Mouse (Mus musculus): Measurements from ENCODE around the gene Cactin. TPM values are rescaled to one million over a fixed set of nuclear protein-coding genes. Genes with fewer than 3 reads are reported as not detected.
A peak's percentile ranks its signal among the peaks of the same experiment; 100 is the strongest.

Gene Cactin
- polyA plus RNA-seq, 1 experiment from 2014 or later: 51.2 TPM

- Histone ChIP-seq H3K9ac (ENCODE audit: low read length) (no peak overlapping the region), H3K27me3 (ENCODE audit: control insufficient read depth, insufficient read depth, low read length) (no peaks in the 10 kb centered on the region), H3K9me3 (ENCODE audit: control insufficient read depth, low read length) (no peaks in the 10 kb centered on the region), H3K4me2 (ENCODE audit: low read depth, low read length, severe bottlenecking) (no peak overlapping the region), H3K4me1 (replicated peaks; ENCODE audit: control insufficient read depth, insufficient read depth, low read length) (peaks cover 2% of the 10 kb centered on the region; the same call in 1 of the 2 replicates), H3K36me3 (ENCODE audit: control insufficient read depth, insufficient read depth, low read length) (no peaks in the 10 kb centered on the region), H3K4me3 (ENCODE audit: low read depth, low read length) (no peak overlapping the region), H3K27ac (ENCODE audit: low read depth, low read length) (no peak overlapping the region)
- ATAC-seq (replicated peaks; ENCODE audit: low FRiP score) (no peak), DNase-seq (ENCODE audit: low spot score) (no peak)
- WGBS: 85% methylated on average over 9 of the region's 9 CpGs
These were observed 19.6 kb upstream of the Cactin start for GRCm38 (mm10) chr10:81301321-81301720.

- ATAC-seq (replicated peaks; ENCODE audit: low FRiP score): no peak
- Histone ChIP-seq H3K27me3 (ENCODE audit: control insufficient read depth, insufficient read depth, low read length) (no peaks in the 10 kb centered on the region), H3K4me3 (ENCODE audit: low read depth, low read length) (no peak overlapping the region), H3K9me3 (ENCODE audit: control insufficient read depth, low read length) (no peaks in the 10 kb centered on the region), H3K9ac (ENCODE audit: low read length) (0 out of 2 replicates have a peak overlapping the region, but pooled peaks have one; percentile 6), H3K27ac (ENCODE audit: low read depth, low read length) (no peak overlapping the region), H3K4me1 (replicated peaks; ENCODE audit: control insufficient read depth, insufficient read depth, low read length) (peaks cover under 1% of the 10 kb centered on the region; the same call in 1 of the 2 replicates), H3K4me2 (ENCODE audit: low read depth, low read length, severe bottlenecking) (no peak overlapping the region), H3K36me3 (ENCODE audit: control insufficient read depth, insufficient read depth, low read length) (peaks cover 5% of the 10 kb centered on the region; the same call in 1 of the 2 replicates)
- 76% methylated on average over 4 of the region's 4 CpGs for WGBS
- no peak for DNase-seq (ENCODE audit: low spot score)
These were observed 18.6 kb upstream of the Cactin start for GRCm38 (mm10) chr10:81302288-81302687.

- no peak overlapping the region for H3K4me3 ChIP-seq (ENCODE audit: low read depth, low read length)
- no peaks in the 10 kb centered on the region for H3K9me3 ChIP-seq (ENCODE audit: control insufficient read depth, low read length)
- H3K36me3 ChIP-seq (ENCODE audit: control insufficient read depth, insufficient read depth, low read length): peaks cover 8% of the 10 kb centered on the region; the same call in 1 of the 2 replicates
- no peaks in the 10 kb centered on the region for H3K27me3 ChIP-seq (ENCODE audit: control insufficient read depth, insufficient read depth, low read length)
- no peak overlapping the region for H3K27ac ChIP-seq (ENCODE audit: low read depth, low read length)
- ATAC-seq (replicated peaks; ENCODE audit: low FRiP score) (no peak), DNase-seq (ENCODE audit: low spot score) (no peak)
- no peak overlapping the region for H3K9ac ChIP-seq (ENCODE audit: low read length)
- no peaks in the 10 kb centered on the region; the same call in 1 of the 2 replicates for H3K4me1 ChIP-seq (replicated peaks; ENCODE audit: control insufficient read depth, insufficient read depth, low read length)
- no peak overlapping the region for H3K4me2 ChIP-seq (ENCODE audit: low read depth, low read length, severe bottlenecking)
- 82% methylated on average over 14 of the region's 14 CpGs for WGBS
These were observed 18.1 kb upstream of the Cactin start for GRCm38 (mm10) chr10:81302781-81303218.

GRCm38 (mm10) chr10:81303258-81303657, 17.6 kb upstream of the Cactin start:
- no peak overlapping the region for H3K27ac ChIP-seq (ENCODE audit: low read depth, low read length)
- 78% methylated on average over 10 of the region's 10 CpGs for WGBS

GRCm38 (mm10) chr10:81303761-81304160, 17.1 kb upstream of the Cactin start:
- DNase-seq (ENCODE audit: low spot score): no peak
- Histone ChIP-seq H3K36me3 (ENCODE audit: control insufficient read depth, insufficient read depth, low read length) (peaks cover 13% of the 10 kb centered on the region), H3K4me1 (replicated peaks; ENCODE audit: control insufficient read depth, insufficient read depth, low read length) (no peaks in the 10 kb centered on the region; the same call in 1 of the 2 replicates), H3K9ac (ENCODE audit: low read length) (no peak overlapping the region), H3K9me3 (ENCODE audit: control insufficient read depth, low read length) (no peaks in the 10 kb centered on the region), H3K27ac (ENCODE audit: low read depth, low read length) (no peak overlapping the region), H3K4me3 (ENCODE audit: low read depth, low read length) (no peak overlapping the region), H3K27me3 (ENCODE audit: control insufficient read depth, insufficient read depth, low read length) (no peaks in the 10 kb centered on the region), H3K4me2 (ENCODE audit: low read depth, low read length, severe bottlenecking) (no peak overlapping the region)
- 83% methylated on average over 7 of the region's 7 CpGs for WGBS
- no peak for ATAC-seq (replicated peaks; ENCODE audit: low FRiP score)

More at GRCm38 (mm10) chr10:81303258-81303657, 17.6 kb upstream of the Cactin start:
- Histone ChIP-seq H3K27me3 (ENCODE audit: control insufficient read depth, insufficient read depth, low read length) (no peaks in the 10 kb centered on the region), H3K9me3 (ENCODE audit: control insufficient read depth, low read length) (no peaks in the 10 kb centered on the region), H3K4me3 (ENCODE audit: low read depth, low read length) (no peak overlapping the region), H3K4me1 (replicated peaks; ENCODE audit: control insufficient read depth, insufficient read depth, low read length) (no peaks in the 10 kb centered on the region; the same call in 1 of the 2 replicates), H3K36me3 (ENCODE audit: control insufficient read depth, insufficient read depth, low read length) (peaks cover 13% of the 10 kb centered on the region), H3K9ac (ENCODE audit: low read length) (no peak overlapping the region), H3K4me2 (ENCODE audit: low read depth, low read length, severe bottlenecking) (no peak overlapping the region)
- DNase-seq (ENCODE audit: low spot score): no peak
- ATAC-seq (replicated peaks; ENCODE audit: low FRiP score): no peak

GRCm38 (mm10) chr10:81304597-81305238, 16.2 kb upstream of the Cactin start:
- 31% methylated on average over 6 of the region's 9 CpGs for whole genome bisulfite sequencing
- DNase-seq (ENCODE audit: low spot score) (peak; percentile 77), ATAC-seq (replicated peaks; ENCODE audit: low FRiP score) (peak; percentile 61; the same call in 1 of the 2 replicates)
- H3K9me3 ChIP-seq (ENCODE audit: control insufficient read depth, low read length): no peaks in the 10 kb centered on the region
- H3K27me3 ChIP-seq (ENCODE audit: control insufficient read depth, insufficient read depth, low read length): no peaks in the 10 kb centered on the region
- peaks cover 17% of the 10 kb centered on the region for H3K36me3 ChIP-seq (ENCODE audit: control insufficient read depth, insufficient read depth, low read length)
- H3K4me2 ChIP-seq (ENCODE audit: low read depth, low read length, severe bottlenecking): no peak overlapping the region
- no peak overlapping the region for H3K27ac ChIP-seq (ENCODE audit: low read depth, low read length)
- no peaks in the 10 kb centered on the region; the same call in 1 of the 2 replicates for H3K4me1 ChIP-seq (replicated peaks; ENCODE audit: control insufficient read depth, insufficient read depth, low read length)
- H3K4me3 ChIP-seq (ENCODE audit: low read depth, low read length): no peak overlapping the region
- no peak overlapping the region; the same call in 1 of the 2 replicates for H3K9ac ChIP-seq (ENCODE audit: low read length)

- Histone ChIP-seq H3K4me3 (ENCODE audit: low read depth, low read length) (no peak overlapping the region), H3K4me1 (replicated peaks; ENCODE audit: control insufficient read depth, insufficient read depth, low read length) (no peaks in the 10 kb centered on the region; the same call in 1 of the 2 replicates), H3K27me3 (ENCODE audit: control insufficient read depth, insufficient read depth, low read length) (no peaks in the 10 kb centered on the region), H3K9ac (ENCODE audit: low read length) (no peak overlapping the region), H3K36me3 (ENCODE audit: control insufficient read depth, insufficient read depth, low read length) (peaks cover 17% of the 10 kb centered on the region), H3K4me2 (ENCODE audit: low read depth, low read length, severe bottlenecking) (no peak overlapping the region), H3K27ac (ENCODE audit: low read depth, low read length) (no peak overlapping the region), H3K9me3 (ENCODE audit: control insufficient read depth, low read length) (no peaks in the 10 kb centered on the region)
- ATAC-seq (replicated peaks; ENCODE audit: low FRiP score) (no peak), DNase-seq (ENCODE audit: low spot score) (no peak)
- WGBS: 96% methylated on average over 14 of the region's 14 CpGs
These were observed 15.2 kb upstream of the Cactin start for GRCm38 (mm10) chr10:81305663-81306062.

- Histone ChIP-seq H3K36me3 (ENCODE audit: control insufficient read depth, insufficient read depth, low read length) (peaks cover 17% of the 10 kb centered on the region), H3K9me3 (ENCODE audit: control insufficient read depth, low read length) (no peaks in the 10 kb centered on the region), H3K4me2 (ENCODE audit: low read depth, low read length, severe bottlenecking) (no peak overlapping the region), H3K9ac (ENCODE audit: low read length) (no peak overlapping the region), H3K27ac (ENCODE audit: low read depth, low read length) (no peak overlapping the region), H3K27me3 (ENCODE audit: control insufficient read depth, insufficient read depth, low read length) (no peaks in the 10 kb centered on the region), H3K4me3 (ENCODE audit: low read depth, low read length) (no peak overlapping the region), H3K4me1 (replicated peaks; ENCODE audit: control insufficient read depth, insufficient read depth, low read length) (no peaks in the 10 kb centered on the region; the same call in 1 of the 2 replicates)
- WGBS: 96% methylated on average over 12 of the region's 12 CpGs
- DNase-seq (ENCODE audit: low spot score): no peak
- no peak for ATAC-seq (replicated peaks; ENCODE audit: low FRiP score)
These were observed 14.7 kb upstream of the Cactin start for GRCm38 (mm10) chr10:81306173-81306668.

Measured in forebrain, embryonic 11.5 days (tissue).